Mouse (Mus musculus) limb, embryonic 15.5 days (tissue): ENCODE results near the gene Dcakd. TPM values are rescaled to one million over a fixed set of nuclear protein-coding genes. Genes with fewer than 3 reads are reported as not detected.

Experiments
- ATAC-seq: fragments of 200-750 bp; cut with Nextera tagmentation; 2 replicates; pipeline ENCODE4 v1.8.0; 2017; ENCODE audit warnings: low read depth, moderate TSS enrichment; ENCODE audit not compliant: insufficient number of reproducible peaks, low FRiP score, low TSS enrichment
- H3K27ac ChIP-seq: fragments of 300-500 bp; sonication (generic); 2 replicates; pipeline ENCODE4 v1.5.1; 2015; ENCODE audit warnings: moderate library complexity, mild to moderate bottlenecking, inconsistent platforms
- H3K27me3 ChIP-seq: fragments of 300-500 bp; sonication (generic); 2 replicates; pipeline ENCODE4 v1.6.1; 2015; ENCODE audit warnings: inconsistent platforms
- H3K36me3 ChIP-seq: fragments of 300-500 bp; sonication (generic); 2 replicates; pipeline ENCODE4 v1.6.1; 2015; ENCODE audit warnings: inconsistent platforms
- H3K4me1 ChIP-seq: fragments of 300-500 bp; sonication (generic); 2 replicates; pipeline ENCODE4 v1.6.1; 2015; ENCODE audit warnings: inconsistent platforms
- H3K4me2 ChIP-seq: fragments of 300-500 bp; sonication (generic); 2 replicates; pipeline ENCODE4 v1.6.1; 2015; ENCODE audit warnings: mild to moderate bottlenecking, inconsistent platforms
- H3K4me3 ChIP-seq: fragments of 300-500 bp; sonication (generic); 2 replicates; pipeline ENCODE4 v1.5.1; 2015; ENCODE audit warnings: mild to moderate bottlenecking, inconsistent platforms
- H3K9ac ChIP-seq: fragments of 300-500 bp; sonication (generic); 2 replicates; pipeline ENCODE4 v1.6.1; 2015; ENCODE audit warnings: inconsistent platforms
- H3K9me3 ChIP-seq: fragments of 300-500 bp; sonication (generic); 2 replicates; pipeline ENCODE4 v1.6.1; 2016; ENCODE audit warnings: inconsistent platforms
- WGBS: fragments of 180-500 bp; shearing (Covaris S2); methylation state at CpG from one replicate; pipeline ENCODE4 v1.1.7; 2015; 5-methylcytosine and 5-hydroxymethylcytosine counted together
- polyA plus RNA-seq: library from polyadenylated mRNA; unstranded; fragments of >200 nt; fragmentation: Nextera tagmentation; extraction: Ambion mirVana; gene quantifications from 2 replicates; pipeline ENCODE4 v1.2.1, GENCODE M21; 2015

The Dcakd gene
- polyA plus RNA-seq, 1 experiment from 2014 or later, result 129 TPM

GRCm38 (mm10) chr11:103066191-103067050 lies 38.3 kb upstream of the Dcakd start:
- Histone ChIP-seq H3K4me2 (no peak overlapping the region), H3K4me3 (no peak overlapping the region), H3K4me1 (peaks cover 8% of the 10 kb centered on the region; the same call in 1 of the 2 replicates), H3K27me3 (no peaks in the 10 kb centered on the region), H3K9ac (no peak overlapping the region), H3K9me3 (no peaks in the 10 kb centered on the region), H3K27ac (no peak overlapping the region), H3K36me3 (peaks cover 91% of the 10 kb centered on the region)
- ATAC-seq, result no peak
- 90% methylated on average over 14 of the region's 14 CpGs for WGBS

GRCm38 (mm10) chr11:103058499-103059085 lies 30.5 kb upstream of the Dcakd start:
- H3K4me1 ChIP-seq, result no peaks in the 10 kb centered on the region
- no peak for ATAC-seq

GRCm38 (mm10) chr11:103056636-103057035 lies 28.5 kb upstream of the Dcakd start:
- H3K4me2 ChIP-seq, result no peak overlapping the region
- H3K9me3 ChIP-seq, result no peaks in the 10 kb centered on the region
- peaks cover 86% of the 10 kb centered on the region for H3K36me3 ChIP-seq
- ATAC-seq, result no peak
- H3K4me3 ChIP-seq, result no peak overlapping the region
- no peak overlapping the region for H3K9ac ChIP-seq
- H3K4me1 ChIP-seq, result no peaks in the 10 kb centered on the region
- H3K27ac ChIP-seq, result no peak overlapping the region
- WGBS, result 98% methylated on average over 7 of the region's 7 CpGs
- H3K27me3 ChIP-seq, result no peaks in the 10 kb centered on the region

More at GRCm38 (mm10) chr11:103058499-103059085, 30.5 kb upstream of the Dcakd start:
- WGBS, result 69% methylated on average over 3 of the region's 3 CpGs
- H3K27me3 ChIP-seq, result no peaks in the 10 kb centered on the region
- H3K4me2 ChIP-seq, result no peak overlapping the region
- H3K9me3 ChIP-seq, result no peaks in the 10 kb centered on the region
- H3K4me3 ChIP-seq, result no peak overlapping the region
- peaks cover 83% of the 10 kb centered on the region for H3K36me3 ChIP-seq
- H3K9ac ChIP-seq, result no peak overlapping the region
- H3K27ac ChIP-seq, result no peak overlapping the region

- no peak overlapping the region for H3K4me3 ChIP-seq
- 50% methylated on average over 6 of the region's 6 CpGs for WGBS
- H3K9me3 ChIP-seq, result no peaks in the 10 kb centered on the region
- H3K36me3 ChIP-seq, result peaks cover 86% of the 10 kb centered on the region
- ATAC-seq, result no peak
- H3K4me1 ChIP-seq, result no peaks in the 10 kb centered on the region
- H3K27ac ChIP-seq, result no peak overlapping the region; the same call in 1 of the 2 replicates
- no peak overlapping the region for H3K9ac ChIP-seq
- no peak overlapping the region for H3K4me2 ChIP-seq
- no peaks in the 10 kb centered on the region for H3K27me3 ChIP-seq
Measured at GRCm38 (mm10) chr11:103054798-103055197, 26.7 kb upstream of the Dcakd start.

GRCm38 (mm10) chr11:103053191-103054076 lies 25.3 kb upstream of the Dcakd start:
- peaks cover 77% of the 10 kb centered on the region for H3K36me3 ChIP-seq
- ATAC-seq, result no peak
- H3K9ac ChIP-seq, result no peak overlapping the region
- H3K4me1 ChIP-seq, result no peaks in the 10 kb centered on the region
- H3K9me3 ChIP-seq, result no peaks in the 10 kb centered on the region
- H3K27ac ChIP-seq, result no peak overlapping the region
- H3K4me2 ChIP-seq, result no peak overlapping the region
- no peak overlapping the region for H3K4me3 ChIP-seq
- H3K27me3 ChIP-seq, result no peaks in the 10 kb centered on the region
- WGBS, result 82% methylated on average over 18 of the region's 18 CpGs

GRCm38 (mm10) chr11:103052078-103052477 lies 23.9 kb upstream of the Dcakd start:
- H3K27me3 ChIP-seq, result no peaks in the 10 kb centered on the region
- no peak for ATAC-seq
- peaks cover 70% of the 10 kb centered on the region for H3K36me3 ChIP-seq
- no peak overlapping the region for H3K9ac ChIP-seq
- no peak overlapping the region for H3K4me2 ChIP-seq
- WGBS, result 93% methylated on average over 6 of the region's 6 CpGs
- no peak overlapping the region for H3K4me3 ChIP-seq
- H3K9me3 ChIP-seq, result no peaks in the 10 kb centered on the region
- no peak overlapping the region for H3K27ac ChIP-seq
- no peaks in the 10 kb centered on the region for H3K4me1 ChIP-seq

- no peak overlapping the region for H3K4me3 ChIP-seq
- H3K27me3 ChIP-seq, result no peaks in the 10 kb centered on the region
- no peak overlapping the region for H3K27ac ChIP-seq
- no peak overlapping the region for H3K4me2 ChIP-seq
- peaks cover 69% of the 10 kb centered on the region for H3K36me3 ChIP-seq
- no peaks in the 10 kb centered on the region for H3K4me1 ChIP-seq
- no peak overlapping the region for H3K9ac ChIP-seq
- ATAC-seq, result no peak
- no peaks in the 10 kb centered on the region for H3K9me3 ChIP-seq
- WGBS, result 62% methylated on average over 8 of the region's 8 CpGs
Measured at GRCm38 (mm10) chr11:103051249-103051691, 23.1 kb upstream of the Dcakd start.

- no peak overlapping the region for H3K4me2 ChIP-seq
- no peak overlapping the region for H3K4me3 ChIP-seq
- H3K36me3 ChIP-seq, result peaks cover 69% of the 10 kb centered on the region
- no peaks in the 10 kb centered on the region for H3K4me1 ChIP-seq
- 89% methylated on average over 9 of the region's 9 CpGs for WGBS
- H3K9me3 ChIP-seq, result no peaks in the 10 kb centered on the region
- no peak overlapping the region for H3K27ac ChIP-seq
- no peak for ATAC-seq
- no peaks in the 10 kb centered on the region for H3K27me3 ChIP-seq
- H3K9ac ChIP-seq, result no peak overlapping the region
Measured at GRCm38 (mm10) chr11:103050153-103050552, 22.0 kb upstream of the Dcakd start.

- Histone ChIP-seq H3K36me3 (peaks cover 69% of the 10 kb centered on the region), H3K9ac (no peak overlapping the region), H3K27ac (no peak overlapping the region), H3K4me2 (no peak overlapping the region), H3K4me1 (no peaks in the 10 kb centered on the region), H3K27me3 (no peaks in the 10 kb centered on the region), H3K4me3 (no peak overlapping the region), H3K9me3 (no peaks in the 10 kb centered on the region)
- WGBS, result 92% methylated on average over 5 of the region's 5 CpGs
- ATAC-seq, result no peak
Measured at GRCm38 (mm10) chr11:103049611-103050010, 21.5 kb upstream of the Dcakd start.

GRCm38 (mm10) chr11:103046286-103046685 lies 18.2 kb upstream of the Dcakd start:
- Histone ChIP-seq H3K4me1 (no peaks in the 10 kb centered on the region), H3K27ac (no peak overlapping the region), H3K27me3 (no peaks in the 10 kb centered on the region), H3K9me3 (no peaks in the 10 kb centered on the region), H3K9ac (no peak overlapping the region), H3K36me3 (peaks cover 64% of the 10 kb centered on the region), H3K4me2 (no peak overlapping the region), H3K4me3 (no peak overlapping the region)
- ATAC-seq, result no peak
- 84% methylated on average over 8 of the region's 8 CpGs for WGBS

- no peak overlapping the region for H3K9ac ChIP-seq
- H3K27ac ChIP-seq, result no peak overlapping the region
- peaks cover 48% of the 10 kb centered on the region for H3K36me3 ChIP-seq
- WGBS, result 96% methylated on average over 3 of the region's 3 CpGs
- no peak for ATAC-seq
- no peaks in the 10 kb centered on the region for H3K4me1 ChIP-seq
- H3K4me2 ChIP-seq, result no peak overlapping the region
- no peak overlapping the region for H3K4me3 ChIP-seq
- no peaks in the 10 kb centered on the region for H3K27me3 ChIP-seq
- no peaks in the 10 kb centered on the region for H3K9me3 ChIP-seq
Measured at GRCm38 (mm10) chr11:103043982-103044381, 15.8 kb upstream of the Dcakd start.
